Mouse (Mus musculus) stomach, embryonic 16.5 days (tissue): ENCODE data around the gene Vsig10. TPM values are rescaled to one million over a fixed set of nuclear protein-coding genes. Genes with fewer than 3 reads are reported as not detected.

Source experiments
- ATAC-seq: fragments of 200-750 bp; cut with Nextera tagmentation; 2 replicates; pipeline ENCODE4 v1.8.0; 2017; ENCODE audit warnings: moderate number of reproducible peaks, moderate TSS enrichment; ENCODE audit not compliant: insufficient read depth, low FRiP score
- H3K27ac ChIP-seq: fragments of 300-500 bp; sonication (generic); 2 replicates; pipeline ENCODE4 v1.5.1; 2014; ENCODE audit warnings: low read length
- H3K27me3 ChIP-seq: fragments of 300-500 bp; sonication (generic); 2 replicates; pipeline ENCODE4 v1.6.1; 2014; ENCODE audit warnings: low read length, control low read depth, mixed read lengths; ENCODE audit not compliant: control insufficient read depth, insufficient read depth
- H3K36me3 ChIP-seq: fragments of 300-500 bp; sonication (generic); 2 replicates; pipeline ENCODE4 v1.6.1; 2014; ENCODE audit warnings: low read length; ENCODE audit not compliant: control insufficient read depth, insufficient read depth
- H3K4me1 ChIP-seq: fragments of 300-500 bp; sonication (generic); 2 replicates; pipeline ENCODE4 v1.6.1; 2014; ENCODE audit warnings: low read length, control low read depth, mixed read lengths; ENCODE audit not compliant: control insufficient read depth, insufficient read depth
- H3K4me2 ChIP-seq: fragments of 300-500 bp; sonication (generic); 2 replicates; pipeline ENCODE4 v1.6.1; 2014; ENCODE audit warnings: low read depth, low read length, mixed read lengths
- H3K4me3 ChIP-seq: fragments of 300-500 bp; sonication (generic); replicated peaks from 2 replicates; pipeline ENCODE4 v1.5.1; 2014; ENCODE audit warnings: mild to moderate bottlenecking, low read length
- H3K9ac ChIP-seq: fragments of 300-500 bp; sonication (generic); 2 replicates; pipeline ENCODE4 v1.6.1; 2014; ENCODE audit warnings: low read length
- H3K9me3 ChIP-seq: fragments of 300-500 bp; sonication (generic); replicated peaks from 2 replicates; pipeline ENCODE4 v1.6.1; 2016; ENCODE audit warnings: low read length, control low read depth; ENCODE audit not compliant: control insufficient read depth
- WGBS: fragments of 180-500 bp; shearing (Covaris S2); extraction: QIAGEN DNeasy Blood & Tissue Kit; methylation state at CpG from one replicate; pipeline ENCODE4 v1.1.7; 2014; 5-methylcytosine and 5-hydroxymethylcytosine counted together
- polyA plus RNA-seq: library from polyadenylated mRNA; unstranded; fragments of >200 nt; fragmentation: Nextera tagmentation; extraction: Ambion mirVana; gene quantifications from 2 replicates; pipeline ENCODE4 v1.2.1, GENCODE M21; 2015

Gene Vsig10
- polyA plus RNA-seq, 1 experiment from 2014 or later = 22.5 TPM

- peak overlapping the region; percentile 67 for H3K9ac ChIP-seq
- WGBS = 15% methylated on average over 14 of the region's 14 CpGs
Observed at GRCm38 (mm10) chr5:117313420-117313819, 5.5 kb upstream of the Vsig10 start.

DNA sequence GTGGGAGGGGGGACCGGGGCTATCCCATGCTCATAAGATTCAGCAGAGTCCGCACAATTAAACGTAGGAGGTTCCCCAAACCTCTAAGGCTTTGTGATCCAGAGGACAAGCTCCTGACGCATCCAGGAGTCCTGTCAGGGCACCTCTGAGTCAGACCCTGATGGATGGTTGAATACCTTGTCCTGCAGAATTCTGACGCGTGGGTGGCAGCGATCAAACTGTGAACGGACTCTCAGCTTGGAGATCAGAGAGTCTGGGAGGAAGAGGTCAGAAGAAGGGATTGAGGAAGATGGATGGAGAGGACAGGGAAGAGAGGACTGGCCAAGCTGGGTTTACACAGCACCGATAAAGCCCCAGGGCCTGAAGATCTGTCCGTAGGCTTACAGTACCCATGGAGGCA is 5.0 kb upstream of the Vsig10 start:
- H3K4me2 ChIP-seq = peak overlapping the region; percentile 66
- no peak for ATAC-seq
- no peaks in the 10 kb centered on the region for H3K27me3 ChIP-seq
- peak overlapping the region; percentile 43 for H3K4me3 ChIP-seq
- H3K9ac ChIP-seq = peak overlapping the region; percentile 67
- no peaks in the 10 kb centered on the region for H3K9me3 ChIP-seq
- H3K36me3 ChIP-seq = no peaks in the 10 kb centered on the region
- H3K4me1 ChIP-seq = peaks cover 24% of the 10 kb centered on the region
- WGBS = 27% methylated on average over 10 of the region's 10 CpGs
- H3K27ac ChIP-seq = peak overlapping the region; percentile 94

More at GRCm38 (mm10) chr5:117313420-117313819, 5.5 kb upstream of the Vsig10 start:
- H3K36me3 ChIP-seq = no peaks in the 10 kb centered on the region
- H3K4me2 ChIP-seq = peak overlapping the region; percentile 66
- ATAC-seq = no peak
- peak overlapping the region; percentile 43 for H3K4me3 ChIP-seq
- no peaks in the 10 kb centered on the region for H3K27me3 ChIP-seq
- H3K27ac ChIP-seq = peak overlapping the region; percentile 94
- H3K4me1 ChIP-seq = peaks cover 24% of the 10 kb centered on the region
- no peaks in the 10 kb centered on the region for H3K9me3 ChIP-seq

DNA sequence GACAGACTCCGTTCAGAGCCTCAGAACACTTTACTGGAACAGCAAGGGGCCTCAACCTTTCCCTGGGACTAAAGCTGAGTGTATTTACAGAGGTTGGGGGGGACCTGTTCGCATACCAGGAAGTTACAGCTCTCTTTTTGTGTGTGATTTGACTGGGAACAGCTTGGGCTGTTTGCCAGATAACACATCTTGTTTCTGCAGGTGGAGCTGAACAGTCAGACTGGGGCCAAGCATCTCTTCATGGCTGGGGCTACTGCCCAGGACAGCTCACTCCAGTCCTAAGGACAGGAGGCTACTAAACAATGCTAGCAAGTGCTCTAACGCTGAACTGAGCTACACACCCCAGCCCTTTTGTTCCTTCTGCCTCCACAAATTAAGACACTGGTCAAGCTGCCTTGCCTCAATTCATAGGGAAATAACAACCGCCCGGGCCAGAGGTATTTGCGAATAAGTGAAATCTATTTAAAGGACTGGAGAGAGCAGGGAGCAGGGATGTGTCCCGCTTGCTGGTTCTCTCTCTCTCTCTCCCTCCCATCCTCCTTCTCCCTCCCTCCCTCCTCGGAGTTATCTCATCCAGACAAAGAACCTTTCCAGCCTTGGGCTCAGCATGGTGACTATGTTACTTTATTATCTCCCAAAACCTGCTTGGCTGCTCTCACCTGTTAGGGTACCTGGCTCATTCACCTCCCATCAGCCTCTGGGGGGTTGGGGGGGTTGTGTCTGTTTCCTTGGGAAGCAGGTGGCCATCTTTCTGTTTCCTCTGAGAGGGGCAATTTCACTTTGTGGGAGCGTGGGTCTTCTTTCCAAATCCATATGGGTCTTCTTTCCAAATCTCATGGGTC is 4.1 kb upstream of the Vsig10 start:
- WGBS = 29% methylated on average over 9 of the region's 9 CpGs
- Histone ChIP-seq H3K4me3 (peak overlapping the region; percentile 43; the same call in 1 of the 2 replicates), H3K4me2 (peak overlapping the region; percentile 66), H3K27ac (peak overlapping the region; percentile 94), H3K27me3 (no peaks in the 10 kb centered on the region), H3K4me1 (peaks cover 24% of the 10 kb centered on the region), H3K36me3 (no peaks in the 10 kb centered on the region), H3K9me3 (no peaks in the 10 kb centered on the region), H3K9ac (peak overlapping the region; percentile 67)
- peak; percentile 64 for ATAC-seq

DNA sequence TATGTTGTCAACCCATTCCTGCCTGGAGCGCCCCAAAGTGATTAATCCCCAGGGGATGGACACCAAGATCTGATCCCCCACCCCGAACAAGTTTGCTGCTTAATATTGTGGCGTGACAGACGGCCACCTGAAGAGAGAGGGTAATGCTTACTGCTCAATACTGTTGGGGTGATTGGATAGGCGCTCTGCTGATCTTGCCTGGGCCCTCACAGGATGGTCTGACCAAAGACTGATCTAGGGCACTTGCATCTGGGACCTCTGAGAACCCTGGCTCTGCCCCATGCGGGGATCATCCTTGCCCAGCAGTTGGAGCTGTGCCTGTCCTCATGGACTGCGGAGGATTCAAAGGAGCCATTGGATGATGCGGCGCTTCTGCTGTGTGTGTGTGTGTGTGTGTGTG is 4.9 kb downstream of the Vsig10 start:
- WGBS = 84% methylated on average over 9 of the region's 9 CpGs

GRCm38 (mm10) chr5:117326408-117326807 is 7.5 kb downstream of the Vsig10 start:
- 56% methylated on average over 6 of the region's 6 CpGs for WGBS
- H3K9me3 ChIP-seq = no peaks in the 10 kb centered on the region
- 0 out of 2 replicates have a peak, but pooled peaks cover 3% of the 10 kb centered on the region for H3K36me3 ChIP-seq
- no peak overlapping the region for H3K9ac ChIP-seq
- no peak overlapping the region for H3K27ac ChIP-seq
- no peak overlapping the region for H3K4me3 ChIP-seq
- no peaks in the 10 kb centered on the region for H3K27me3 ChIP-seq
- ATAC-seq = peak; percentile 18
- H3K4me2 ChIP-seq = no peak overlapping the region
- H3K4me1 ChIP-seq = no peaks in the 10 kb centered on the region

More for the DNA sequence above, 4.9 kb downstream of the Vsig10 start:
- Histone ChIP-seq H3K9ac (no peak overlapping the region), H3K27me3 (no peaks in the 10 kb centered on the region), H3K36me3 (0 out of 2 replicates have a peak, but pooled peaks cover 3% of the 10 kb centered on the region), H3K9me3 (no peaks in the 10 kb centered on the region), H3K4me2 (no peak overlapping the region), H3K4me3 (no peak overlapping the region), H3K27ac (no peak overlapping the region), H3K4me1 (0 out of 2 replicates have a peak, but pooled peaks cover 5% of the 10 kb centered on the region)
- no peak for ATAC-seq

GRCm38 (mm10) chr5:117330457-117330856 is 11.6 kb downstream of the Vsig10 start:
- H3K4me1 ChIP-seq = no peaks in the 10 kb centered on the region
- H3K27me3 ChIP-seq = no peaks in the 10 kb centered on the region
- H3K4me2 ChIP-seq = no peak overlapping the region
- WGBS = 69% methylated on average over 7 of the region's 7 CpGs
- peak; percentile 87 for ATAC-seq
- H3K9me3 ChIP-seq = peaks cover 4% of the 10 kb centered on the region; the same call in 1 of the 2 replicates
- H3K4me3 ChIP-seq = no peak overlapping the region
- peaks cover 9% of the 10 kb centered on the region for H3K36me3 ChIP-seq
- no peak overlapping the region for H3K9ac ChIP-seq
- peak overlapping the region; percentile 36; the same call in 1 of the 2 replicates for H3K27ac ChIP-seq

- ATAC-seq = no peak
- peaks cover 21% of the 10 kb centered on the region for H3K36me3 ChIP-seq
- no peak overlapping the region for H3K4me3 ChIP-seq
- H3K9me3 ChIP-seq = peaks cover 4% of the 10 kb centered on the region; the same call in 1 of the 2 replicates
- H3K27ac ChIP-seq = no peak overlapping the region
- 81% methylated on average over 10 of the region's 10 CpGs for WGBS
- no peaks in the 10 kb centered on the region for H3K4me1 ChIP-seq
- H3K9ac ChIP-seq = no peak overlapping the region
- no peaks in the 10 kb centered on the region for H3K27me3 ChIP-seq
- H3K4me2 ChIP-seq = no peak overlapping the region
Observed at GRCm38 (mm10) chr5:117337999-117338398, 19.1 kb downstream of the Vsig10 start.

DNA sequence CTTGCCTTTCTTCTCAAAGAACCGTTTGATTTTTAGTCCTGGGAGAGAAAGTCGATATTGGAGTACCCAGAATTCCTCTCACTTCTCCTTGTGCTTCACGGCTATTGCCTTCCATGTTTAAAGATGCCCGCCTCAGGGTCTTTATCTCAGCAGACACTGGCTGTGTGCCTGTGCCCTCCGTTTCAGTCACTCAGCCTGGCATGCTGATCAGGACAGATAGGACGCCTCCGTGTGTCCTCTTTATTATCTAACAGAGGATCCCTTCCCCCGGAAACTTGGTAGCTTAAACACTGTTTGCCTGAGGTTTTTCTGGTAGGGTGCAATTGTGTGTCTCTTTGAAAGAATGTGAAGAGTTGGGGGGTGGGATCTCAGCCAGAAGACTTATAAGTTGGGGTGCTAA is 19.6 kb downstream of the Vsig10 start:
- ATAC-seq = no peak

GRCm38 (mm10) chr5:117340081-117340480 is 21.2 kb downstream of the Vsig10 start:
- Histone ChIP-seq H3K4me3 (no peak overlapping the region), H3K4me1 (no peaks in the 10 kb centered on the region), H3K4me2 (no peak overlapping the region), H3K9me3 (no peaks in the 10 kb centered on the region), H3K9ac (no peak overlapping the region), H3K27ac (no peak overlapping the region), H3K36me3 (peaks cover 25% of the 10 kb centered on the region), H3K27me3 (no peaks in the 10 kb centered on the region)
- no peak for ATAC-seq
- 75% methylated on average over 6 of the region's 6 CpGs for WGBS

More for the DNA sequence above, 19.6 kb downstream of the Vsig10 start:
- H3K9me3 ChIP-seq = peaks cover 4% of the 10 kb centered on the region; the same call in 1 of the 2 replicates
- no peak overlapping the region for H3K4me3 ChIP-seq
- no peak overlapping the region for H3K27ac ChIP-seq
- H3K4me2 ChIP-seq = no peak overlapping the region
- no peak overlapping the region for H3K9ac ChIP-seq
- H3K4me1 ChIP-seq = no peaks in the 10 kb centered on the region
- 82% methylated on average over 8 of the region's 8 CpGs for WGBS
- peaks cover 24% of the 10 kb centered on the region for H3K36me3 ChIP-seq
- H3K27me3 ChIP-seq = no peaks in the 10 kb centered on the region
